Mouse (Mus musculus) kidney, adult 2 months (tissue): ENCODE measurements at regions not wholly inside any gene's neighbourhood (a gene's known extent, or its start where the extent isn't known, plus 50 kb on each side); places are given as distances from the start of the nearest gene placed in this dataset.

ENCODE experiments used
- CTCF ChIP-seq: fragments of 200-500 bp; conservative IDR thresholded peaks from 2 replicates; pipeline ENCODE4 v1.5.1; 2011; ENCODE audit warnings: low read depth, mild to moderate bottlenecking, control low read depth, low read length, moderate library complexity, mixed read lengths; ENCODE audit not compliant: insufficient read depth, insufficient read length
- POLR2A ChIP-seq: fragments of 200-500 bp; IDR thresholded peaks from one replicate; pipeline ENCODE4 v1.6.1; 2011; ENCODE audit warnings: low read depth, low read length, control low read depth

GRCm38 (mm10) chr14:48590426-48590825 lies 83.2 kb downstream of the Otx2 start:
- TF ChIP-seq CTCF (no peak), POLR2A (no peak)
